Mouse (Mus musculus) liver, postnatal 0 days (tissue): Measurements from ENCODE around the gene Efna5. TPM values are rescaled to one million over a fixed set of nuclear protein-coding genes. Genes with fewer than 3 reads are reported as not detected.
A peak's percentile ranks its signal among the peaks of the same experiment; 100 is the strongest.

Source experiments
- ATAC-seq: fragments of 200-750 bp; cut with Nextera tagmentation; 2 replicates; pipeline ENCODE4 v1.8.0; 2017; ENCODE audit warnings: mild to moderate bottlenecking, moderate library complexity
- DNase-seq: peaks from one replicate; pipeline ENCODE4 v3.0.0-alpha.2; 2016
- H3K27ac ChIP-seq: fragments of 300-500 bp; sonication (generic); 2 replicates; pipeline ENCODE4 v1.5.1; 2014; ENCODE audit warnings: antibody characterized with exemption, moderate library complexity, mild to moderate bottlenecking, low read depth
- H3K27me3 ChIP-seq: fragments of 300-500 bp; sonication (generic); 2 replicates; pipeline ENCODE4 v1.6.1; 2014; ENCODE audit warnings: low read length, control low read depth, mixed read lengths; ENCODE audit not compliant: insufficient read depth
- H3K36me3 ChIP-seq: fragments of 300-500 bp; sonication (generic); replicated peaks from 2 replicates; pipeline ENCODE4 v1.6.1; 2014; ENCODE audit warnings: mild to moderate bottlenecking, control low read depth, low read length, moderate library complexity, mixed read lengths; ENCODE audit not compliant: insufficient read depth
- H3K4me1 ChIP-seq: fragments of 300-500 bp; sonication (generic); 2 replicates; pipeline ENCODE4 v1.6.1; 2014; ENCODE audit warnings: antibody characterized with exemption, mild to moderate bottlenecking, control low read depth; ENCODE audit not compliant: insufficient read depth
- H3K4me2 ChIP-seq: fragments of 300-500 bp; sonication (generic); 2 replicates; pipeline ENCODE4 v1.6.1; 2014; ENCODE audit warnings: low read depth, mild to moderate bottlenecking, low read length, moderate library complexity, mixed read lengths
- H3K4me3 ChIP-seq: fragments of 300-500 bp; sonication (generic); 2 replicates; pipeline ENCODE4 v1.5.1; 2014; ENCODE audit warnings: low read depth, low read length
- H3K9ac ChIP-seq: fragments of 300-500 bp; sonication (generic); replicated peaks from 2 replicates; pipeline ENCODE4 v1.6.1; 2014; ENCODE audit warnings: mild to moderate bottlenecking, moderate library complexity
- H3K9me3 ChIP-seq: fragments of 300-500 bp; sonication (generic); 2 replicates; pipeline ENCODE4 v1.6.1; 2016; ENCODE audit warnings: mild to moderate bottlenecking, control low read depth, low read length, mixed read lengths
- CTCF ChIP-seq: sonication (generic); IDR thresholded peaks from 2 replicates; pipeline ENCODE4 v1.5.1; 2016; ENCODE audit warnings: antibody characterized with exemption, low read depth
- EP300 ChIP-seq: IDR thresholded peaks from 2 replicates; pipeline ENCODE4 v1.6.1; 2016; ENCODE audit warnings: antibody characterized with exemption, low read depth, mild to moderate bottlenecking
- WGBS: fragments of 180-500 bp; shearing (Covaris S2); extraction: QIAGEN DNeasy Blood & Tissue Kit; methylation state at CpG from one replicate; pipeline ENCODE4 v1.1.7; 2014; ENCODE audit not compliant: insufficient replicate concordance; 5-methylcytosine and 5-hydroxymethylcytosine counted together
- polyA plus RNA-seq: library from polyadenylated mRNA; unstranded; fragments of >200 nt; fragmentation: Nextera tagmentation; extraction: Ambion mirVana; gene quantifications from 2 replicates; pipeline ENCODE4 v1.2.1, GENCODE M21; 2015

Gene Efna5
- polyA plus RNA-seq, 1 experiment from 2014 or later = 3.0 TPM

GRCm38 (mm10) chr17:62862298-62862999, 18.7 kb downstream of the Efna5 start:
- no peak for TF ChIP-seq EP300
- TF ChIP-seq CTCF = no peak
- peak overlapping the region; percentile 42; the same call in 1 of the 2 replicates for H3K4me2 ChIP-seq
- 0 out of 2 replicates have a peak overlapping the region, but pooled peaks have one; percentile 6 for H3K9ac ChIP-seq
- H3K4me1 ChIP-seq = no peaks in the 10 kb centered on the region
- H3K9me3 ChIP-seq = no peaks in the 10 kb centered on the region
- WGBS = 27% methylated on average over 12 of the region's 12 CpGs
- ATAC-seq (peak; percentile 21; the same call in 1 of the 2 replicates), DNase-seq (no peak)
- H3K36me3 ChIP-seq = no peaks in the 10 kb centered on the region
- no peaks in the 10 kb centered on the region for H3K27me3 ChIP-seq
- H3K27ac ChIP-seq = peak overlapping the region; percentile 45; the same call in 1 of the 2 replicates
- H3K4me3 ChIP-seq = no peak overlapping the region

DNA sequence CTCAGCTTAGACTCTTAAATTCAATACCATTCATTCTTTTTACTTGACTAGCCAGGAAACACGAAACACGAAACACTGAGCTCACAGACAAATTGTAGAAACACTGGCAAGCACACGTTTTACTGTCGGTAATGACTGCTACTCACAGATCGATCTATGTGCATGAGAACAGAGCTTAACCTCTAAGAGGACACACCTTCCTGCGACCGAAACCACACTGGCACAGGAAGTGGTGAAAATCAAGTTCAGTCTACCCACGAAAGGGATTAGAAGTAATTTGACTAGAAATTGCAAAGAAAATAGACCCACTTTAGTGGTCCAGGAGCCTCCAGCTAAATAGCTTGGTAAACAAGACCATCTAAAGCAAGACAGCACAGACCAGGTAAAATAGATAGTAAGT, 23.8 kb downstream of the Efna5 start:
- Histone ChIP-seq H3K4me1 (no peaks in the 10 kb centered on the region), H3K4me3 (no peak overlapping the region), H3K9ac (no peak overlapping the region), H3K27me3 (no peaks in the 10 kb centered on the region), H3K4me2 (no peak overlapping the region), H3K27ac (no peak overlapping the region), H3K36me3 (no peaks in the 10 kb centered on the region), H3K9me3 (no peaks in the 10 kb centered on the region)
- no peak for DNase-seq
- TF ChIP-seq CTCF = no peak
- no peak for TF ChIP-seq EP300
- WGBS = 38% methylated on average over 8 of the region's 8 CpGs
- no peak for ATAC-seq

GRCm38 (mm10) chr17:62853741-62854140, 27.4 kb downstream of the Efna5 start:
- no peak for TF ChIP-seq CTCF
- TF ChIP-seq EP300 = no peak
- no peak overlapping the region for H3K4me2 ChIP-seq
- H3K9ac ChIP-seq = no peak overlapping the region
- DNase-seq = no peak
- no peaks in the 10 kb centered on the region for H3K9me3 ChIP-seq
- no peak overlapping the region for H3K27ac ChIP-seq
- H3K4me1 ChIP-seq = no peaks in the 10 kb centered on the region
- no peak overlapping the region for H3K4me3 ChIP-seq
- 44% methylated on average over 6 of the region's 6 CpGs for WGBS
- ATAC-seq = no peak
- H3K27me3 ChIP-seq = no peaks in the 10 kb centered on the region
- H3K36me3 ChIP-seq = no peaks in the 10 kb centered on the region

DNA sequence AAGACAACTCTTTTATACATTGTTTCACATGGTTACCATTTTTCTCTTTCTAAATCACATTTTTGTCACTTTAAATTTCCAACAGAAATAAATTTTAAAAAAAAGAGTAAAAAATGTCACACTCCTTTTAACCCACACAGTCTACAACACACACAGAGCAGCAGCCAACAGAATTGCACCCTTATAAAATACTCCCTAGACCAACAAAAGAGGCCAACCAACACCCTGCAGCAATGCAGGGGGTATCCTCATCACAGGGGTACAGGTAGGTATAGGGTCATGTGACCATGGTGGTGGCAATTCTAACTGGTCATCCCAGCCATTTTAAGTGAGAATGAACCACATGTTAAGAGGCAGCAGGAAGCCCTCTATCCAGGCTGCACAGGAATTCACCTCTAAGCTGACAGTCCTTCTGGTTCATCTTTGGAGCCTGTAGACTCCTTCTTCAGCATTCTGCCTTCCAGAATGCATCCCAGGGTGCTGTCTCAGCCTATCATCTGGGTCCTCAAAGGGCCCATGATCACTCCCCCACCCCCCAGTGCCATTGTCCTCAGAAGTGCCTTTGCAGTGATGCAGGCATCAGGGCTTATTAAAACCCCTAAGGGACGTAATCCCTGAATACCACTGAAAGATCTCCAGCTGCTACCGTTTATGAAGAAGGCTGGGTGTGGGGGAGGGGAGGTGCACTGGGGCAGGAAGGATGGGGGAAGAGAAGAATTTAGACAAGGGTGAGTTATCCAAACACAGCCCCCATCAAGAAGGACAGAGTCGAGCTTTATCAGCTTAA, 28.1 kb downstream of the Efna5 start:
- H3K9ac ChIP-seq = no peak overlapping the region
- H3K27ac ChIP-seq = no peak overlapping the region
- H3K9me3 ChIP-seq = no peaks in the 10 kb centered on the region
- H3K4me1 ChIP-seq = no peaks in the 10 kb centered on the region
- H3K36me3 ChIP-seq = no peaks in the 10 kb centered on the region
- no peak overlapping the region for H3K4me2 ChIP-seq
- ATAC-seq (no peak), DNase-seq (no peak)
- WGBS = 18% methylated on average over 3 of the region's 3 CpGs
- no peak for TF ChIP-seq EP300
- H3K4me3 ChIP-seq = no peak overlapping the region
- no peaks in the 10 kb centered on the region for H3K27me3 ChIP-seq

DNA sequence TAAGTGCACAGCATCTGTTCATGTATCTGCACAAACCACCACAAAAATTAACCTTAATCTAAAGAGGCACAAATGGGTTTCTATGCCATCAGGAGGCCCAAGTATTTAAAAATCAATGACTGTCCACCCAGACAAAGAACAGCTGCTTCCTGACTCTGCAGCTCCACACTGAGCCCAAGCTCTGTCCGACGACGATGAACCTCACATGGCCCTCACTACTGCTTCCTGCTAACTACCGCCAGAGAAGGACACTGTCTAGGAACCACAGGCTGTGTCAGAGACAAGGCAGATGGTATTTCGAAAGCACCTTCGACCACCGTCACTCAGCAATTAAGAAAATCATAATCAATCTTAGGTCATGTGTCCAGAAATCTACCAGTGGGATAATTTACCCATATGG, 29.8 kb downstream of the Efna5 start:
- no peak for ATAC-seq
- Histone ChIP-seq H3K36me3 (no peaks in the 10 kb centered on the region), H3K9me3 (no peaks in the 10 kb centered on the region), H3K9ac (no peak overlapping the region), H3K27ac (no peak overlapping the region), H3K27me3 (no peaks in the 10 kb centered on the region), H3K4me3 (no peak overlapping the region), H3K4me1 (no peaks in the 10 kb centered on the region), H3K4me2 (no peak overlapping the region)
- no peak for DNase-seq
- no peak for TF ChIP-seq CTCF
- TF ChIP-seq EP300 = no peak
- WGBS = 33% methylated on average over 7 of the region's 7 CpGs

- DNase-seq = no peak
- Histone ChIP-seq H3K27me3 (no peaks in the 10 kb centered on the region), H3K36me3 (no peaks in the 10 kb centered on the region), H3K9me3 (no peaks in the 10 kb centered on the region), H3K4me1 (no peaks in the 10 kb centered on the region), H3K27ac (no peak overlapping the region), H3K4me3 (no peak overlapping the region), H3K9ac (no peak overlapping the region), H3K4me2 (no peak overlapping the region)
- ATAC-seq = no peak
- WGBS = 63% methylated on average over 3 of the region's 3 CpGs
- TF ChIP-seq CTCF (no peak), EP300 (no peak)
Observed at GRCm38 (mm10) chr17:62850603-62851002, 30.5 kb downstream of the Efna5 start.
